Mouse (Mus musculus) C2C12 (cell line): ENCODE measurements around the gene Col4a4.

Experiments used
- CTCF ChIP-seq: IDR thresholded peaks from one replicate; pipeline ENCODE4 v1.5.1; 2011; ENCODE audit not compliant: control insufficient read depth, insufficient read depth, insufficient read length
- FOSL1 ChIP-seq: IDR thresholded peaks from one replicate; pipeline ENCODE4 v1.8.0; 2011; ENCODE audit warnings: mild to moderate bottlenecking, low read length; ENCODE audit not compliant: poor library complexity, insufficient read depth, severe bottlenecking

DNA sequence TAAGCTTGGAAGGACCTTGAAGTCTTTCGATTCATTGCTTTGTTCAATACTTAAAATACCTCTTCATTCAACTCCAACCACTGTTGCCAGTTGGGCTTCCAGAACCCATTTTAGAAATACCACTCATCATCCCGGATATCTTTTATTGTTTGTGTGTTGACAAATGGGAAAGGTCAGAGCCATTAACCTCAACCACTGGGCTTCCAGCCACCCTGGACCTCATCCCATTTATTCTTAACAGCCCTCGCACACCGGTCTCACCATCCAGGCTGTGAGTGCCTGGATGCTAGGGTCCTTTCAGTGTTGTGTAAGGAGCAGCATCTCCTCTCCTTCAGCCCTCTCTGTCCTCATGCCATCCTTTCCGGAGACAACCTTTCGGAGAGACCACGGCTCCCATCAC is 140.6 kb downstream of the Col4a4 start:
- TF ChIP-seq CTCF (no peak), FOSL1 (no peak)
